Mouse (Mus musculus) c-Kit-positive CD71-positive TER-119-positive erythroid progenitor cells, embryonic 14.5 days (primary cell): ENCODE results near the gene Speer4e.
"Not testable (repeated sequence)": the region's sequence is repeated elsewhere in the genome, so short reads cannot be mapped to it uniquely, and the experiment has no call there.

Experiments used
- DNase-seq: peaks from one replicate; pipeline ENCODE4 v3.0.0-alpha.2; 2013; ENCODE audit warnings: low spot score

Speer4e gene

GRCm38 (mm10) chr5:14938329-14938728 lies at the start of gene Speer4e:
Speer4e (minus strand) TSS chr5:14938429.
- not testable (repeated sequence) for DNase-seq

GRCm38 (mm10) chr5:14986649-14987387 lies 48.6 kb upstream of the Speer4e start:
- not testable (repeated sequence) for DNase-seq

DNA sequence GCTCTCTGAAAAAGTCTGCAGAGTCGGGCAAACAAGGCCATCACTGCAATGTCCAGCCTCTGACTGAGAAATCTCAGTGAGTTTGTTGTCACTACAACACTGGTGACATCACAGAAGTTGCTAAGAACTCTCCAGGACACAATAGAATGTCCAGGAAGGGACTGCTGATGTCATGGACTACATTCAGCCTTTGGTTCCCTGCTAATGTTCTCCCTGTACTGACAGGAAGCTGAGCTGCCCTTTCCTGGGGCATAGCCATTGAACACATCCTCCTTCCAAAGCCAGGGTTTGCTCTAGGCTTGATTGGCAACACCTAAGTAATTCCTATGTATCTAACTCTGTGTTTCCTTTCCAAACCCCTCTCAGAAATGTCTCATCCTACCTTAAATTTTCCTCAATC lies 40.6 kb upstream of the Speer4e start, which contains the start of gene Gm10354:
Gene Gm10354, minus strand, starts transcription at position 101 of the 400 bp plus-strand sequence.
- not testable (repeated sequence) for DNase-seq

- not testable (repeated sequence) for DNase-seq
Measured at GRCm38 (mm10) chr5:14977368-14977767, 39.1 kb upstream of the Speer4e start.

DNA sequence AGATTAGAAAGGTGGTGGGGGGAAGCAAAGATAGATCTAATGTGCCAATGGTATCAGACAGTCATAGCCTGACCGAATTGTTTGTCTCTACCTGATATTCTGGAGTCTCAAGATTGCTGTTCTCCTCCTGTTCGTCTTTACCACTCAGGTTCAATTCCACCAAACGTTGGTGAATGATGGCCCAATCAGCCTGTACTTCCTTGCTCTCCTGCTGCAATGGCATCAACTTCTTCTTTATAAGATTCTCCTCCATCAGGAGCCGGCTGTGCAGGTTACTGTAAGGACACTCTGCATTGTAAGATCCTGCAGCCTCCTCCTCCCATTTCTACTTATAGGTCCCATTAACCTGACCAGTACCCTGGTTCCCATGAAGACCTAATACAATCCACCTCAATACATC lies 37.1 kb upstream of the Speer4e start:
- DNase-seq: not testable (repeated sequence)

- not testable (repeated sequence) for DNase-seq
Measured at GRCm38 (mm10) chr5:14972841-14973240, 34.6 kb upstream of the Speer4e start.

DNA sequence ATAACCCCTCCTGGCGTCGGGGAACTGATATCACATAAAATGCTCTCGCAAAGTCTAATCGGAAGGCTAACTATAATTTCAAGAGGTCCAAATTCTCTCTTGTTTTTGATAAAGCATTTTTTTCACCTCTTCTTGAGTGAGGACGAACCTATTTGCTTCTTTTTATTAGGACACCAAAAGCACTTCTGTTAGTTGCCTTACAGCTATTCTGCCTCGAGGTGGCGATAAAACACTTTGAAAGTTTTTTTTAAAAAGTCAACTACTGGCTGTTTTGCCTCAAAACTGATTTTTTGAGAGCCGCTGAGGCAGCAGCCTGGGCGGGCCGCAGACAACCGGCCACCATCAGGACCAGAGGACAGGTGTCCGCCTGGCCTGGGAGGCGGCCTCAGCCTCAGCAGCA lies 25.6 kb upstream of the Speer4e start:
- DNase-seq: not testable (repeated sequence)

DNA sequence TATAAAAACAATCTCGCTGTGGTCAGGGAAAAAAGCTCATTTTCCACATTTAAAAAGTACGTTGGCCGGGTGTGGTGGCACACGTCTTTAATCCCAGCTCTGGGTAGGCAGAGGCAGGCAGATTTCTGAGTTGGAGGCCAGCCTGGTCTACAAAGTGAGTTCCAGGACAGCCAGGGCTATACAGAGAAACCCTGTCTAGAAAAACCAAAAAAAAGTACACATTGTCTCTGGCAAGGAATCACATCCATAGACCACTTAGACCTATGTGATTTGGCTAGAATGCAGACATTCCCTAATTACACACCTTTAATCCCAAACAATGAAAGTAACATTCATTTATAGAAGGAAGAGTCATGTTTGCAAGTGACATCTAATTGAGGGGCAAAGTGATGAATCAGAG lies 23.3 kb upstream of the Speer4e start:
- DNase-seq: not testable (repeated sequence)

DNA sequence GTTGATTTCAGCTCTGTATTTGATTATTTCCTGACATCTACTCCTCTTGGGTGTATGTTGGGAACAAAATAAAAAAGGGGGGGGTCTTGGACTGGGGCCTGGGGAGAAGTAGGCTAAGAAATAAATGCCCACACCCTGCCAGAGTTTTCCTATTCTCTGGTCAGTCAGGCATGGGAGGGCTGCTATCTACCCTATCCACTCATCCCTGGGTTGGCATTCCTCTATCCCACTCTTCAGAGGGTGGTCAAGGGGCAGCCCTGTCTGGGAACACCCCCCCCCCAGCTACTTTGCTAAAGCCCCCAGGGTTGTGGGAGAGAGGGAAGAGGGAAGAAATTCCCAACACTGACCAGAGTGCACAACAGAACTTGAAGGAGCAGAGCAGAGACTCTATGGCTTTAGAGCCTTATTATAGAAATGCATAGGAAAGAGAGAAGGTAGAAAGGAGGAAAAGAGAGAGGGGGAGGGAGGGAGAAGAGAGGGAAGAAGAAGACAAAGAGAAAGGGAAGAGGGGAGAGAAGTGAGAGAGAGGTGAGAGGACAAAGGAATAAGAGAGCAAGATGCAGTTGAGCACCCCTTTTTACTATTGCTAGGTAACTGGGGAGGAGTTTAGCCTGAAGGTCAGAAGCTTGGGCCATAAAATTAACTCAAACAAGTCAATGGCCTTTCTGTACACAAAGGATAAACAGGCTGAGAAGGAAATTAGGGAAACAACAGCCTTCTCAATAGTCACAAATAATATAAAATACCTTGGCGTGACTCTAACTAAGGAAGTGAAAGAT lies 17.9 kb upstream of the Speer4e start:
- DNase-seq: not testable (repeated sequence)

GRCm38 (mm10) chr5:14953587-14953986 lies 15.4 kb upstream of the Speer4e start:
- not testable (repeated sequence) for DNase-seq

GRCm38 (mm10) chr5:14952749-14953148 lies 14.5 kb upstream of the Speer4e start:
- not testable (repeated sequence) for DNase-seq

DNA sequence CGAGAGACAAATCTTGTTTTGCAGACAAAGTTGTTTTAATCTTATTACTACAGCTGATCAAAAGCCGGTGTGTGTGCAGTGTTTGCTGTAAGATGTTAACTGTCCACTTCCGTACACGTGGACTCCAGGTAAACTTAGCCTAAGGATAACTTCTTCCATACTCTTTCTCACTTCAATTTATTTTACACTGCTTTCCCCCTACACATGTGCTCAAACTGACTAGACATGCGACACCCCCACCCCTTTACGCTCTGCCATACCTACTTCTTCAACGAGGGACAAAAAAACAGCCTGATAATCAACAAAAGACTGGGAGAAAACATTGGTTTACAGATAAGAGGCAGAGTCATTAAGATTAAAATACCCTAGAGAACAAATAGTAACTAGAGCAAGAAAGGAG lies 13.6 kb upstream of the Speer4e start:
- DNase-seq: not testable (repeated sequence)

- not testable (repeated sequence) for DNase-seq
Measured at GRCm38 (mm10) chr5:14947482-14948198, 9.4 kb upstream of the Speer4e start.

DNA sequence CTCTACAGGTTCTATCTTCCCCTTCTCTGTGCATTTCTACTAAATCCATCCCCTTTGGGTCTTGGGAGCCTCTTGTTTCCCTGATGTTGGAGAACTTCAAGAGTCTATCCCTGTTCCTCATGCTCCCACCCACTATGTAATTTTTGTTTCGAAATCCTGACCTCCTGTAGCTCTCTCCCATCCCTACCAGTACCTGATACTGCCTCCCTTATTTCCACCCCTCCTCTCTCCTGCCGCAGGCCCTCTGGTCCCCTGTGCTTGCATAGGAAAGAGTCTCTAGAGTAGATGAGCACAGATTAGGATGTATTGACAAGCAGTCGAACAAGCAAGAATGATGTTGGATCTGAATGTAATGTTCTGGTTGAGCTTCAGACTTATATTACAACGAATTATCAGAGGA lies 7.3 kb upstream of the Speer4e start:
- DNase-seq: not testable (repeated sequence)

- DNase-seq: not testable (repeated sequence)
Measured at GRCm38 (mm10) chr5:14941043-14941442, 2.8 kb upstream of the Speer4e start.

GRCm38 (mm10) chr5:14933721-14934120 lies 4.5 kb downstream of the Speer4e start:
- DNase-seq: not testable (repeated sequence)

GRCm38 (mm10) chr5:14927047-14927446 lies 11.2 kb downstream of the Speer4e start:
- DNase-seq: not testable (repeated sequence)

DNA sequence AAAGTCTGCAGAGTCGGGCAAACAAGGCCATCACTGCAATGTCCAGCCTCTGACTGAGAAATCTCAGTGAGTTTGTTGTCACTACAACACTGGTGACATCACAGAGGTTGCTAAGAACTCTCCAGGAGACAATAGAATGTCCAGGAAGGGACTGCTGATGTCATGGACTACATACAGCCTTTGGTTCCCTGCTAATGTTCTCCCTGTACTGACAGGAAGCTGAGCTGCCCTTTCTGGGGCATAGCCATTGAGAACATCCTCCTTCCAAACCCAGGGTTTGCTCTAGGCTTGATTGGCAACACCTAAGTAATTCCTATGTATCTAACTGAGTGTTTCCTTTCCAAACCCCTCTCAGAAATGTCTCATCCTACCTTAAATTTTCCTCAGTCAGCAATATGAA lies 23.4 kb downstream of the Speer4e start, which contains the start of gene Gm9758:
Gene Gm9758, minus strand, starts transcription at position 101 of the 400 bp plus-strand sequence.
- not testable (repeated sequence) for DNase-seq

- not testable (repeated sequence) for DNase-seq
Measured at GRCm38 (mm10) chr5:14914361-14914760, 23.9 kb downstream of the Speer4e start.

DNA sequence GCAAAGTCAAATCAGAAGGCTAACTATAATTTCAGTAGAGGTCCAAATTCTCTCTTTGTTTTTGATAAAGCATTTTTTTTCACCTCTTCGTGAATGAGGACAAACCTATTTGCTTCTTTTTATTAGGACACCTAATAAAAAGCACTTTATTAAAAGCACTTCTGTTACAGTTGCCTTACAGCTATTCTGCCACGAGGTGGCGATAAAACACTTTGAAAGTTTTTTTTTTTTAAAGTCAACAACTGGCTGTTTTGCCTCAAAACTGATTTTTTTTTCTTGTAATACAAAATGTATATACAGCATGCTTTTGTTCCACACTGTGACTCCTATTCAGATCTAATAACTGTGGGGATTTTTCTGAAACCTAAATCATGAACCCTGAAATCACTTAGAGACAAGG lies 34.7 kb downstream of the Speer4e start:
- DNase-seq: not testable (repeated sequence)

DNA sequence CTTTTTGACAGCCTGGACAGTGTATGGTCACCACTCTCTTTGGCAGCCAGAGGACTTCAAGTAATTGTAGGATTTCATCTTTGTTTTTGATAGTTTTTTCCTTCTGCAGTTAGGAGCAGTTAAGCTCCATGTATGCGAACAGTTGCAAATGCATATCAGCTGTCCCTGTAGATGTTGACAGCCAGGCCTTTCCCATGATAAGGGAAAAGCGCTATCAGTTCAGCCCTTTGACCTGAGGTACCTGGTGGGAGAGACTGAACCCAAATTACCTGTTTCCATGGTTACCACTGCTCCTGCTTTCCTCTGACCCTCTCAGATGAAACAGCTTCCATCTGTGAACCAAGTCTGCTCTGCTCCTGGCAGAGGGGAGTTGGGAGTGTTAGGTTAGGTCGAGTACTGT lies 46.0 kb downstream of the Speer4e start:
- DNase-seq: no peak

GRCm38 (mm10) chr5:14885291-14885690 lies 52.9 kb downstream of the Speer4e start:
- not testable (repeated sequence) for DNase-seq
